Mouse (Mus musculus): ENCODE data around the gene Med17. TPM values are rescaled to one million over a fixed set of nuclear protein-coding genes. Genes with fewer than 3 reads are reported as not detected.

Gene Med17
- polyA plus RNA-seq, 1 experiment from 2014 or later, result 25.8 TPM

GRCm38 (mm10) chr9:15298451-15298850 lies 18.7 kb upstream of the Med17 start:
- Histone ChIP-seq H3K4me1 (ENCODE audit: control insufficient read depth, insufficient read depth, low read depth, low read length) (no peaks in the 10 kb centered on the region), H3K4me2 (ENCODE audit: low read length) (no peak overlapping the region), H3K9ac (ENCODE audit: low read depth, low read length) (no peak overlapping the region), H3K27ac (ENCODE audit: low read depth, low read length) (no peak overlapping the region), H3K4me3 (ENCODE audit: low read length) (no peak overlapping the region), H3K9me3 (ENCODE audit: control insufficient read depth, low read length) (no peaks in the 10 kb centered on the region), H3K36me3 (ENCODE audit: control insufficient read depth, insufficient read depth, low read length) (no peaks in the 10 kb centered on the region; the same call in 1 of the 2 replicates), H3K27me3 (replicated peaks; ENCODE audit: control insufficient read depth, insufficient read depth, low read length) (no peaks in the 10 kb centered on the region)
- 65% methylated on average over 2 of the region's 2 CpGs for WGBS
- ATAC-seq, result no peak

GRCm38 (mm10) chr9:15297112-15297511 lies 17.4 kb upstream of the Med17 start:
- Histone ChIP-seq H3K9me3 (ENCODE audit: control insufficient read depth, low read length) (no peaks in the 10 kb centered on the region), H3K27me3 (replicated peaks; ENCODE audit: control insufficient read depth, insufficient read depth, low read length) (no peaks in the 10 kb centered on the region), H3K4me2 (ENCODE audit: low read length) (no peak overlapping the region), H3K36me3 (ENCODE audit: control insufficient read depth, insufficient read depth, low read length) (peaks cover 2% of the 10 kb centered on the region; the same call in 1 of the 2 replicates), H3K4me1 (ENCODE audit: control insufficient read depth, insufficient read depth, low read depth, low read length) (no peaks in the 10 kb centered on the region), H3K9ac (ENCODE audit: low read depth, low read length) (no peak overlapping the region), H3K27ac (ENCODE audit: low read depth, low read length) (no peak overlapping the region), H3K4me3 (ENCODE audit: low read length) (no peak overlapping the region)
- no peak for ATAC-seq
- 92% methylated on average over 7 of the region's 7 CpGs for WGBS

- Histone ChIP-seq H3K4me2 (ENCODE audit: low read length) (no peak overlapping the region), H3K4me1 (ENCODE audit: control insufficient read depth, insufficient read depth, low read depth, low read length) (no peaks in the 10 kb centered on the region), H3K9ac (ENCODE audit: low read depth, low read length) (no peak overlapping the region), H3K9me3 (ENCODE audit: control insufficient read depth, low read length) (no peaks in the 10 kb centered on the region), H3K4me3 (ENCODE audit: low read length) (no peak overlapping the region), H3K27ac (ENCODE audit: low read depth, low read length) (no peak overlapping the region), H3K27me3 (replicated peaks; ENCODE audit: control insufficient read depth, insufficient read depth, low read length) (no peaks in the 10 kb centered on the region), H3K36me3 (ENCODE audit: control insufficient read depth, insufficient read depth, low read length) (peaks cover 16% of the 10 kb centered on the region)
- ATAC-seq, result no peak
- WGBS, result 89% methylated on average over 6 of the region's 6 CpGs
These were observed 9.5 kb upstream of the Med17 start for GRCm38 (mm10) chr9:15289251-15289650.

GRCm38 (mm10) chr9:15288402-15288801 lies 8.7 kb upstream of the Med17 start:
- Histone ChIP-seq H3K9me3 (ENCODE audit: control insufficient read depth, low read length) (no peaks in the 10 kb centered on the region), H3K36me3 (ENCODE audit: control insufficient read depth, insufficient read depth, low read length) (peaks cover 19% of the 10 kb centered on the region), H3K4me1 (ENCODE audit: control insufficient read depth, insufficient read depth, low read depth, low read length) (no peaks in the 10 kb centered on the region), H3K9ac (ENCODE audit: low read depth, low read length) (no peak overlapping the region), H3K4me2 (ENCODE audit: low read length) (no peak overlapping the region), H3K4me3 (ENCODE audit: low read length) (no peak overlapping the region), H3K27me3 (replicated peaks; ENCODE audit: control insufficient read depth, insufficient read depth, low read length) (no peaks in the 10 kb centered on the region), H3K27ac (ENCODE audit: low read depth, low read length) (no peak overlapping the region)
- no peak for ATAC-seq
- WGBS, result 97% methylated on average over 3 of the region's 3 CpGs

GRCm38 (mm10) chr9:15287846-15288245 lies 8.1 kb upstream of the Med17 start:
- 57% methylated on average over 6 of the region's 6 CpGs for WGBS
- ATAC-seq, result no peak
- Histone ChIP-seq H3K4me1 (ENCODE audit: control insufficient read depth, insufficient read depth, low read depth, low read length) (no peaks in the 10 kb centered on the region), H3K27me3 (replicated peaks; ENCODE audit: control insufficient read depth, insufficient read depth, low read length) (no peaks in the 10 kb centered on the region), H3K27ac (ENCODE audit: low read depth, low read length) (no peak overlapping the region), H3K4me2 (ENCODE audit: low read length) (no peak overlapping the region), H3K4me3 (ENCODE audit: low read length) (no peak overlapping the region), H3K36me3 (ENCODE audit: control insufficient read depth, insufficient read depth, low read length) (peaks cover 17% of the 10 kb centered on the region), H3K9me3 (ENCODE audit: control insufficient read depth, low read length) (no peaks in the 10 kb centered on the region), H3K9ac (ENCODE audit: low read depth, low read length) (no peak overlapping the region)

- Histone ChIP-seq H3K27me3 (replicated peaks; ENCODE audit: control insufficient read depth, insufficient read depth, low read length) (no peaks in the 10 kb centered on the region), H3K9ac (ENCODE audit: low read depth, low read length) (no peak overlapping the region), H3K4me3 (ENCODE audit: low read length) (no peak overlapping the region), H3K27ac (ENCODE audit: low read depth, low read length) (no peak overlapping the region), H3K4me1 (ENCODE audit: control insufficient read depth, insufficient read depth, low read depth, low read length) (peaks cover 7% of the 10 kb centered on the region), H3K4me2 (ENCODE audit: low read length) (no peak overlapping the region), H3K9me3 (ENCODE audit: control insufficient read depth, low read length) (no peaks in the 10 kb centered on the region), H3K36me3 (ENCODE audit: control insufficient read depth, insufficient read depth, low read length) (peaks cover 15% of the 10 kb centered on the region)
- no peak for ATAC-seq
- WGBS, result 75% methylated on average over 3 of the region's 3 CpGs
These were observed 5.7 kb upstream of the Med17 start for GRCm38 (mm10) chr9:15285443-15285842.

GRCm38 (mm10) chr9:15280491-15280879 lies 754 bp upstream of the Med17 start:
- Histone ChIP-seq H3K9me3 (ENCODE audit: control insufficient read depth, low read length) (no peaks in the 10 kb centered on the region), H3K36me3 (ENCODE audit: control insufficient read depth, insufficient read depth, low read length) (peaks cover 7% of the 10 kb centered on the region), H3K4me3 (ENCODE audit: low read length) (peak overlapping the region; percentile 73), H3K4me1 (ENCODE audit: control insufficient read depth, insufficient read depth, low read depth, low read length) (peaks cover 23% of the 10 kb centered on the region), H3K27me3 (replicated peaks; ENCODE audit: control insufficient read depth, insufficient read depth, low read length) (no peaks in the 10 kb centered on the region), H3K9ac (ENCODE audit: low read depth, low read length) (peak overlapping the region; percentile 46), H3K4me2 (ENCODE audit: low read length) (peak overlapping the region; percentile 67), H3K27ac (ENCODE audit: low read depth, low read length) (no peak overlapping the region)
- ATAC-seq, result no peak
- 47% methylated on average over 5 of the region's 5 CpGs for WGBS

GRCm38 (mm10) chr9:15279139-15279648 lies 537 bp downstream of the Med17 start:
- 9% methylated on average over 19 of the region's 19 CpGs for WGBS
- Histone ChIP-seq H3K36me3 (ENCODE audit: control insufficient read depth, insufficient read depth, low read length) (peaks cover 16% of the 10 kb centered on the region), H3K4me1 (ENCODE audit: control insufficient read depth, insufficient read depth, low read depth, low read length) (peaks cover 23% of the 10 kb centered on the region), H3K9me3 (ENCODE audit: control insufficient read depth, low read length) (no peaks in the 10 kb centered on the region), H3K9ac (ENCODE audit: low read depth, low read length) (peak overlapping the region; percentile 89), H3K27ac (ENCODE audit: low read depth, low read length) (peak overlapping the region; percentile 85), H3K4me3 (ENCODE audit: low read length) (peak overlapping the region; percentile 73), H3K27me3 (replicated peaks; ENCODE audit: control insufficient read depth, insufficient read depth, low read length) (no peaks in the 10 kb centered on the region), H3K4me2 (ENCODE audit: low read length) (peak overlapping the region; percentile 55)
- no peak for ATAC-seq

- Histone ChIP-seq H3K4me3 (ENCODE audit: low read length) (no peak overlapping the region), H3K4me1 (ENCODE audit: control insufficient read depth, insufficient read depth, low read depth, low read length) (peaks cover 23% of the 10 kb centered on the region), H3K9me3 (ENCODE audit: control insufficient read depth, low read length) (no peaks in the 10 kb centered on the region), H3K9ac (ENCODE audit: low read depth, low read length) (no peak overlapping the region), H3K4me2 (ENCODE audit: low read length) (no peak overlapping the region), H3K27ac (ENCODE audit: low read depth, low read length) (no peak overlapping the region), H3K36me3 (ENCODE audit: control insufficient read depth, insufficient read depth, low read length) (peaks cover 21% of the 10 kb centered on the region), H3K27me3 (replicated peaks; ENCODE audit: control insufficient read depth, insufficient read depth, low read length) (no peaks in the 10 kb centered on the region)
- 94% methylated on average over 3 of the region's 3 CpGs for WGBS
- no peak for ATAC-seq
These were observed 1.4 kb downstream of the Med17 start for GRCm38 (mm10) chr9:15278343-15278742.

- WGBS, result 94% methylated on average over 4 of the region's 4 CpGs
- Histone ChIP-seq H3K4me2 (ENCODE audit: low read length) (no peak overlapping the region), H3K27ac (ENCODE audit: low read depth, low read length) (no peak overlapping the region), H3K9me3 (ENCODE audit: control insufficient read depth, low read length) (no peaks in the 10 kb centered on the region), H3K9ac (ENCODE audit: low read depth, low read length) (no peak overlapping the region), H3K4me3 (ENCODE audit: low read length) (no peak overlapping the region), H3K4me1 (ENCODE audit: control insufficient read depth, insufficient read depth, low read depth, low read length) (peaks cover 23% of the 10 kb centered on the region), H3K36me3 (ENCODE audit: control insufficient read depth, insufficient read depth, low read length) (peaks cover 35% of the 10 kb centered on the region), H3K27me3 (replicated peaks; ENCODE audit: control insufficient read depth, insufficient read depth, low read length) (no peaks in the 10 kb centered on the region)
- no peak for ATAC-seq
These were observed 2.9 kb downstream of the Med17 start for GRCm38 (mm10) chr9:15276855-15277254.
